Mouse (Mus musculus) stomach, postnatal 0 days (tissue): Measurements from ENCODE around the gene Aatf. TPM values are rescaled to one million over a fixed set of nuclear protein-coding genes. Genes with fewer than 3 reads are reported as not detected.

Experiments used
- ATAC-seq: fragments of 200-750 bp; cut with Nextera tagmentation; 2 replicates; pipeline ENCODE4 v1.8.0; 2017; ENCODE audit not compliant: low FRiP score, low TSS enrichment
- DNase-seq: peaks from one replicate; pipeline ENCODE4 v3.0.0-alpha.2; 2016; ENCODE audit warnings: low spot score
- H3K27ac ChIP-seq: fragments of 300-500 bp; sonication (generic); replicated peaks from 2 replicates; pipeline ENCODE4 v1.5.1; 2014; ENCODE audit warnings: mild to moderate bottlenecking, control low read depth
- H3K27me3 ChIP-seq: fragments of 300-500 bp; sonication (generic); 2 replicates; pipeline ENCODE4 v1.6.1; 2014; ENCODE audit warnings: low read length; ENCODE audit not compliant: control insufficient read depth, insufficient read depth
- H3K36me3 ChIP-seq: fragments of 300-500 bp; sonication (generic); 2 replicates; pipeline ENCODE4 v1.6.1; 2014; ENCODE audit warnings: low read length, mixed read lengths; ENCODE audit not compliant: control insufficient read depth, insufficient read depth
- H3K4me1 ChIP-seq: fragments of 300-500 bp; sonication (generic); replicated peaks from 2 replicates; pipeline ENCODE4 v1.6.1; 2014; ENCODE audit warnings: antibody characterized with exemption; ENCODE audit not compliant: control insufficient read depth, insufficient read depth
- H3K4me2 ChIP-seq: fragments of 300-500 bp; sonication (generic); replicated peaks from 2 replicates; pipeline ENCODE4 v1.6.1; 2014; ENCODE audit warnings: low read depth, mild to moderate bottlenecking, control low read depth, moderate library complexity
- H3K4me3 ChIP-seq: fragments of 300-500 bp; sonication (generic); 2 replicates; pipeline ENCODE4 v1.5.1; 2014; ENCODE audit warnings: low read depth, low read length, control low read depth
- H3K9ac ChIP-seq: fragments of 300-500 bp; sonication (generic); 2 replicates; pipeline ENCODE4 v1.6.1; 2014; ENCODE audit warnings: mild to moderate bottlenecking, low read length, control low read depth, mixed read lengths
- H3K9me3 ChIP-seq: fragments of 300-500 bp; sonication (generic); 2 replicates; pipeline ENCODE4 v1.6.1; 2016; ENCODE audit warnings: low read length; ENCODE audit not compliant: control insufficient read depth
- CTCF ChIP-seq: IDR thresholded peaks from 2 replicates; pipeline ENCODE4 v1.5.1; 2016; ENCODE audit warnings: antibody characterized with exemption, low read depth, mild to moderate bottlenecking, moderate library complexity
- EP300 ChIP-seq: optimal IDR thresholded peaks from 2 replicates; pipeline ENCODE3; 2016; ENCODE audit warnings: antibody characterized with exemption
- WGBS: fragments of 180-500 bp; shearing (Covaris S2); extraction: QIAGEN DNeasy Blood & Tissue Kit; methylation state at CpG from one replicate; pipeline ENCODE4 v1.1.7; 2014; 5-methylcytosine and 5-hydroxymethylcytosine counted together
- polyA plus RNA-seq: library from polyadenylated mRNA; unstranded; fragments of >200 nt; fragmentation: Nextera tagmentation; extraction: Ambion mirVana; gene quantifications from 2 replicates; pipeline ENCODE4 v1.2.1, GENCODE M21; 2015

Aatf gene
- polyA plus RNA-seq, 1 experiment from 2014 or later = 24.8 TPM

DNA sequence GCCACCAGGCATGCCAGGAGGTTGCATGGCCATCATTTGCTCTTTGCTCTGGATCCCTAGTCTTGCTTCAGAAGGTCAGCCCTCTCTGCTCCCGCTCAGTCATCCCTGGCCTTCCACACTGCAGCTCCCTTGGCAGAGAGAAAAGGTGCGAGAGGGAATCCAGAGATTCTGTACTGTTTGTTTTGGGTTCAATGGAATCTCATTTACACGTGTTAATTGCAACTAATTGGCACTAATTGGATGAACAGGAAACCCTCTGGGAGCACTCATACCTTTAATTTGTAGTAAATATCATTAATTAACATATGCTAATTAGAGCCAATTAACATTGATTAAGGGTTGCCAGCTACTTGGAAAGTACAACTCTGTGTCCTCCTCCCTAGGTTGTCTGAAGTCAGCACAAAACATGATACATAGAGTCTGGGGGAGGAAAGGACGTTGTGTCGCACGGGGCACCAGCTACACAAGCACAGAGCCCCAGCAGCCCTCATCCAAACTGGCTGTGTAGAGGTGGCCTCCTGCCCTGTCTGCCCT, 36.0 kb upstream of the Aatf start:
- Histone ChIP-seq H3K27ac (no peak overlapping the region), H3K4me2 (no peak overlapping the region), H3K4me3 (no peak overlapping the region), H3K27me3 (no peaks in the 10 kb centered on the region), H3K4me1 (no peaks in the 10 kb centered on the region), H3K9me3 (no peaks in the 10 kb centered on the region), H3K9ac (no peak overlapping the region), H3K36me3 (no peaks in the 10 kb centered on the region)
- no peak for ATAC-seq
- DNase-seq = no peak
- TF ChIP-seq CTCF (no peak), EP300 (no peak)
- 57% methylated on average over 6 of the region's 6 CpGs for WGBS

DNA sequence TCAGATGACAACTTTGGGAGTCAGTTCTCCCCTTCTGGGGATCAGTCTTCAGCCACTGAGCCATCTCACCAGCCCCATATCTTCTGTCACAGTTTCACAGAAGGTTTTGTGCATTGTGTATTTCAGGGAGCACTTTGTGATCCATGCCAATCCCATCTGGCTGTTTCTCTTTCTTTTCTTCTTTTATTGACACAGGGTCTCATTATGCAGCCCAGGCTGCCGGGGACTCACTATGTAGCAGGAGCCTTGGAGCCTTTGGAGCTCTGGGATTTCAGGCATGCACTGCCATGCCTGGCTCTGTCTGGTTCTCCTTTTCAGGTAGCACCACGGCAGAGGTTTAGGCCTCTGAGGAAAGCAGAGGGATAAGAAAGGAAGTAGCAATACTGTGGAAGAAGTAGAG, 35.0 kb upstream of the Aatf start:
- DNase-seq = no peak
- Histone ChIP-seq H3K27ac (no peak overlapping the region), H3K4me2 (no peak overlapping the region), H3K36me3 (no peaks in the 10 kb centered on the region), H3K9me3 (no peaks in the 10 kb centered on the region), H3K4me1 (no peaks in the 10 kb centered on the region), H3K9ac (no peak overlapping the region), H3K27me3 (no peaks in the 10 kb centered on the region), H3K4me3 (no peak overlapping the region)
- no peak for ATAC-seq
- TF ChIP-seq CTCF = no peak
- TF ChIP-seq EP300 = no peak
- WGBS = 54% methylated on average over 2 of the region's 2 CpGs

DNA sequence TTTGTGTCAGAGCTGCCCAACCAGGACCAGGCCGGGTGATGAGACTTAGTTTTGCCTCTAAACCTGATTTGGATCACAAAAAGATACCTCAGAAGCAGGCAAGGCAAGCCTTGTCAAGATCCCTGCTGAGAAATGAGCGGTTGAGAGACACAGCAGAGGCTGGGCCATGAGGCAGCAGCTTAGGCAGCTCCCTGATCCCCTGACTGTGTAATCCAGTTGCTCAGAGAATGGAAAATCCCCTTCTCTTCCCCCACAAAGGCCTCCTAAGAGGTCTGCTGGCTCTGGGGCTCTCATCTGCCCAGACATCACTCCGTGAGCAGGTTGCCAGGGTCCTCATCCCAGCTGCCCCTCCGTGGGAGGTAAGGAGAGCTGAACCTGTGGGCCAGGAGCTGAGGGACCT, 26.7 kb upstream of the Aatf start:
- Histone ChIP-seq H3K36me3 (no peaks in the 10 kb centered on the region), H3K9me3 (no peaks in the 10 kb centered on the region), H3K4me1 (no peaks in the 10 kb centered on the region), H3K9ac (no peak overlapping the region), H3K4me2 (no peak overlapping the region), H3K4me3 (no peak overlapping the region), H3K27me3 (no peaks in the 10 kb centered on the region), H3K27ac (no peak overlapping the region)
- ATAC-seq (no peak), DNase-seq (no peak)
- TF ChIP-seq CTCF = no peak
- TF ChIP-seq EP300 = no peak
- 21% methylated on average over 4 of the region's 4 CpGs for WGBS

DNA sequence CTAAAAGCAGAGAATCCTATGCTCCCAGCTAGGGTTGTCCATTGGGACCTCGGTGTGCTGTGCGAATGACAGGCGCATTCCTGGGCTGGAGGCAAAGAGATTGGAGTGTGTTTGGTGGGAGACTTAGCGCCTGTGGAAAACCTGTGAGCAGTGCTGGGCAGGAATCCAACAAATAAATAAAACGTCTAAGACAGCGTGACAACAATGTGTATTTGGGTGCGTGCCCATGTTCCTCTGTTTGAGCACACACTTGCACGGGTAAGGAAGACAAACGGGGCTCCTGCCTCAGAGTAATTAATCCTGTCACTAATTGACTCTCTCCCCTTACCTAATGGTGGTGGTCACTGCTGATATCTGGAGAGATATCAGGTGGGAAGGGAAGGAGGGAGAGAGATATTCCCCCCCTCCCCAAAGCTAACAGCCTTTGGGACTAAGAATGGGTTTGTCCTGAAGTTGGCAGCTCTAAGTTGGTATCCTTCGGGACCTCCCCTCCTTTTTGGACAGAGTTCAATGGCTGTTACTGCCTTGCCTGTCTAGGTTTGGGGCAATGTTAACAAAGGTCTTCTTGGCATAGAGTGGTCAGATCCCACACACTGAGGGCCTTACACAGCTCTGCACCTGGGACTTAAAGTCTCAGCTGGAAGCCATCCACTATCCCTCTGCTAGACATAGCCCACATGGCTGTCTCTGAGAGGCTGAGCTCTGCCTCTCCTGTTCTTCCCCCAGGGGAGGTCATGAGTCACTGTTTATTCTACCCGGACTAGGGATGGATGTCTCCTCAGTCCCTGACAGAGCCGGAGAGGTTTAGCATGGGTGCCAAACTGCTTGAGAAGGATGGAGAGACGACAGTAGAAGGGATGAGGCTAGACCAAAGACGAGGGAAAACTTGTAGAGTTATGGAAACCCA, 16.7 kb upstream of the Aatf start:
- Histone ChIP-seq H3K27me3 (peaks cover 30% of the 10 kb centered on the region), H3K9ac (no peak overlapping the region), H3K4me3 (no peak overlapping the region), H3K4me1 (0 out of 2 replicates have a peak, but pooled peaks cover 3% of the 10 kb centered on the region), H3K9me3 (no peaks in the 10 kb centered on the region), H3K36me3 (no peaks in the 10 kb centered on the region), H3K27ac (no peak overlapping the region), H3K4me2 (no peak overlapping the region)
- TF ChIP-seq CTCF = no peak
- no peak for TF ChIP-seq EP300
- ATAC-seq (no peak), DNase-seq (no peak)
- WGBS = 5% methylated on average over 14 of the region's 14 CpGs

DNA sequence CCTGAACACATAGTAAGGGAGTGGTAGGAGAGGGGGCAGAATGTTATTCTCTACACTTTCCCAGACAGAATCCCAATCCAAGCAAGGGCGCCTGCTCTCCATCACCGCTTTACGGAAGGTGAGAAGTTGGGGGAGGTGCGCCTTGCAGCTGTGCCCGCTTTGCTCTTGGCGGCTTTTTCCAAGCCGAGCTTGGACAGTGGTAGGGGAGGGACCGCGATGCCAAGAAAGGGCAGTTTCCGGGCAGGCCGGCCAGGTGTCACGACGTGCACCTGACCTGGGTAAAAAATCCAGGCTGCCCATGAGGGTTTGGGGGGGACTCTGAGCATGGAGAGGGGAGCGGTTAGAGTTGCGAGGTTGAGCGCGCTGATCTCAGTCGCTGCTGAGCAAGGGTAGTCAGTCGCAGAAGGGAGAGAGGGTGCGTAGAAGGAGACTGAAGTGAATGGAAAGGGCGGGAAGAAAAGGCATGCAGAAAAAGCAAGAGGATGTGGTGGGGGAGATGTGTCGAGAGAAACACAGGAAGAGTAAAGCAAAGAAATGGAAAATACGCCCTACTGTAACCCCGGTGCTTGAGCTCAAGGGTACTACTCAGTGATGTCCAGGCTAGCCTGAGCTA, 15.9 kb upstream of the Aatf start:
- 0 out of 2 replicates have a peak, but pooled peaks cover 3% of the 10 kb centered on the region for H3K4me1 ChIP-seq
- ATAC-seq (no peak), DNase-seq (no peak)
- peaks cover 32% of the 10 kb centered on the region for H3K27me3 ChIP-seq
- no peak overlapping the region for H3K9ac ChIP-seq
- 0 out of 2 replicates have a peak overlapping the region, but pooled peaks have one; percentile 4 for H3K4me3 ChIP-seq
- H3K4me2 ChIP-seq = 0 out of 2 replicates have a peak overlapping the region, but pooled peaks have one; percentile 5
- no peak overlapping the region for H3K27ac ChIP-seq
- no peaks in the 10 kb centered on the region for H3K36me3 ChIP-seq
- TF ChIP-seq CTCF (no peak), EP300 (no peak)
- 2% methylated on average over 24 of the region's 24 CpGs for WGBS
- H3K9me3 ChIP-seq = no peaks in the 10 kb centered on the region
